Mouse (Mus musculus): Measurements from ENCODE around the gene Pnpo.

Pnpo gene

GRCm38 (mm10) chr11:96970341-96970740, 26.6 kb upstream of the Pnpo start:
- DNase-seq (ENCODE audit: extremely low read depth, low read depth, low spot score): no peak

- no peak for DNase-seq (ENCODE audit: extremely low read depth, low read depth, low spot score)
Measured at GRCm38 (mm10) chr11:96969746-96970145, 26.0 kb upstream of the Pnpo start.

- no peak for DNase-seq (ENCODE audit: extremely low read depth, low read depth, low spot score)
Measured at GRCm38 (mm10) chr11:96969280-96969722, 25.5 kb upstream of the Pnpo start.

- DNase-seq (ENCODE audit: extremely low read depth, low read depth, low spot score): no peak
Measured at GRCm38 (mm10) chr11:96968476-96968875, 24.7 kb upstream of the Pnpo start.

- no peak for DNase-seq (ENCODE audit: extremely low read depth, low read depth, low spot score)
Measured at GRCm38 (mm10) chr11:96967544-96968269, 23.9 kb upstream of the Pnpo start.

GRCm38 (mm10) chr11:96966914-96967543, 23.2 kb upstream of the Pnpo start:
- no peak for DNase-seq (ENCODE audit: extremely low read depth, low read depth, low spot score)

GRCm38 (mm10) chr11:96966172-96966571, 22.4 kb upstream of the Pnpo start:
- DNase-seq (ENCODE audit: extremely low read depth, low read depth, low spot score): no peak

GRCm38 (mm10) chr11:96963580-96963979, 19.8 kb upstream of the Pnpo start:
- no peak for DNase-seq (ENCODE audit: extremely low read depth, low read depth, low spot score)

- DNase-seq (ENCODE audit: extremely low read depth, low read depth, low spot score): no peak
Measured at GRCm38 (mm10) chr11:96957061-96957805, 13.4 kb upstream of the Pnpo start.

GRCm38 (mm10) chr11:96956009-96956724, 12.4 kb upstream of the Pnpo start:
- DNase-seq (ENCODE audit: extremely low read depth, low read depth, low spot score): no peak

- no peak for DNase-seq (ENCODE audit: extremely low read depth, low read depth, low spot score)
Measured at GRCm38 (mm10) chr11:96955094-96955493, 11.3 kb upstream of the Pnpo start.

- DNase-seq (ENCODE audit: extremely low read depth, low read depth, low spot score): no peak
Measured at GRCm38 (mm10) chr11:96952896-96953295, 9.1 kb upstream of the Pnpo start.

GRCm38 (mm10) chr11:96952426-96952825, 8.6 kb upstream of the Pnpo start:
- DNase-seq (ENCODE audit: extremely low read depth, low read depth, low spot score): no peak

GRCm38 (mm10) chr11:96950767-96951166, 7.0 kb upstream of the Pnpo start:
- DNase-seq (ENCODE audit: extremely low read depth, low read depth, low spot score): no peak

GRCm38 (mm10) chr11:96947849-96948248, 4.1 kb upstream of the Pnpo start:
- no peak for DNase-seq (ENCODE audit: extremely low read depth, low read depth, low spot score)

- DNase-seq (ENCODE audit: extremely low read depth, low read depth, low spot score): no peak
Measured at GRCm38 (mm10) chr11:96946498-96946897, 2.7 kb upstream of the Pnpo start.

GRCm38 (mm10) chr11:96944844-96945580, 1.2 kb upstream of the Pnpo start:
- DNase-seq (ENCODE audit: extremely low read depth, low read depth, low spot score): no peak

- no peak for DNase-seq (ENCODE audit: extremely low read depth, low read depth, low spot score)
Measured at GRCm38 (mm10) chr11:96941989-96942590, 1.7 kb downstream of the Pnpo start.

GRCm38 (mm10) chr11:96940578-96941465, 3.0 kb downstream of the Pnpo start:
- no peak for DNase-seq (ENCODE audit: extremely low read depth, low read depth, low spot score)

Data from fat pad, adult 2 months (tissue).